Mouse (Mus musculus) olfactory bulb, adult 2 months (tissue): Measurements from ENCODE around the gene Gm20661.

Experiments used
- CTCF ChIP-seq: fragments of 200-500 bp; IDR thresholded peaks from 2 replicates; pipeline ENCODE4 v1.5.1; 2012; ENCODE audit warnings: low read depth, mild to moderate bottlenecking, low read length, moderate library complexity; ENCODE audit not compliant: insufficient read depth
- POLR2A ChIP-seq: fragments of 200-500 bp; IDR thresholded peaks from 2 replicates; pipeline ENCODE4 v1.6.1; 2012; ENCODE audit warnings: mild to moderate bottlenecking, low read depth, low read length, moderate library complexity; ENCODE audit not compliant: insufficient read depth

GRCm38 (mm10) chr9:107985131-107986119, 2.6 kb downstream of the Gm20661 start, which contains the start of gene Inka1:
- TF ChIP-seq CTCF = no peak
- TF ChIP-seq POLR2A = peak; percentile 34; the same call in 1 of the 2 replicates
